Mouse (Mus musculus): ENCODE results near the gene Pde6b.

DNA sequence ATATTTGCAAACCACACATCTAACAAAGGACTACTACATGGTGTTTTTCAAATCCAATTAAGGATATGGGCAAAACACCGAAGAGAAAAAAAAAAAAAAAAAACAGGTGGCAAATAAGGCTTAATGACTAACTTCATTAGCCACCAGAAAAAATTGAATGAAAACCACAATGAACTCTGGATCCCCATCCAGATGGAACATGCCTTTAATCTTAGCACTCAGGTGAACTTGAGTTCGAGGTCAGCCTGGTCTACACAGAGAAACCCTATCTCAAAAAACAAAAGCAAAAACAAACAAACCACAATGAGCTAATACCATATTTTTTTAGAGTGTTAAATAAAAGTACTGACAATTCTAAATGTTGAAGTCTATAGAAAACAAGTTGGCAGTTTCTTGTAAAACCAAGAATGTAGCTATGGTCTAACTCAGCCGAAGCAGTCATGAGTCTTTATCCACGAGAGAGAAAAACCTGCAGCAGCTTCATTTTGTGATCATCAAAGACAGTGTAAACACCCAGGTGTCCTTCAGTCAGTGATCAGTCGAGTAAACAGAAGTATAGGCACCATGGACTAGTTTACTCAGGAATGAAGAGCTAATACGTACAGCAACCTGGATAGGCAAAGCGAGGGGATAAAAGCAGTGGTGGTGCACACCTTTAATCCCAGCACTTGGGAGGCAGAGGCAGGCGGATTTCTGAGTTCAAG, 62.8 kb downstream of the Pde6b start:
- no peak for TF ChIP-seq CTCF (IDR thresholded peaks at IDR 0.05; ENCODE audit: low read depth, low read length)
- no peak for TF ChIP-seq GATA2 (IDR thresholded peaks at IDR 0.05; ENCODE audit: borderline replicate concordance, low read depth, low read length)
- TF ChIP-seq TAL1 (conservative IDR thresholded peaks at IDR 0.05; ENCODE audit: low read depth, low read length) = no peak
- TF ChIP-seq POLR2AphosphoS5 (IDR thresholded peaks at IDR 0.05; ENCODE audit: insufficient replicate concordance, low read depth, low read length) = no peak

Data from G1E (cell line).